Mouse (Mus musculus) kidney, postnatal 0 days (tissue): ENCODE measurements around the gene Nat14. TPM values are rescaled to one million over a fixed set of nuclear protein-coding genes. Genes with fewer than 3 reads are reported as not detected.

ENCODE experiments used
- ATAC-seq: fragments of 200-750 bp; cut with Nextera tagmentation; replicated peaks from 2 replicates; pipeline ENCODE4 v1.8.0; 2017; ENCODE audit warnings: low read depth, moderate number of reproducible peaks, moderate TSS enrichment, moderate library complexity; ENCODE audit not compliant: low FRiP score
- DNase-seq: peaks from one replicate; pipeline ENCODE4 v3.0.0-alpha.2; 2016; ENCODE audit warnings: low spot score
- H3K27ac ChIP-seq: fragments of 300-500 bp; sonication (generic); 2 replicates; pipeline ENCODE4 v1.5.1; 2014; ENCODE audit warnings: mild to moderate bottlenecking
- H3K27me3 ChIP-seq: fragments of 300-500 bp; sonication (generic); 2 replicates; pipeline ENCODE4 v1.6.1; 2014; ENCODE audit warnings: low read length, mixed read lengths; ENCODE audit not compliant: insufficient read depth
- H3K36me3 ChIP-seq: fragments of 300-500 bp; sonication (generic); 2 replicates; pipeline ENCODE4 v1.6.1; 2014; ENCODE audit warnings: low read length, mixed read lengths; ENCODE audit not compliant: insufficient read depth
- H3K4me1 ChIP-seq: fragments of 300-500 bp; sonication (generic); replicated peaks from 2 replicates; pipeline ENCODE4 v1.6.1; 2014; ENCODE audit warnings: antibody characterized with exemption, low read length, mixed read lengths; ENCODE audit not compliant: insufficient read depth
- H3K4me2 ChIP-seq: fragments of 300-500 bp; sonication (generic); 2 replicates; pipeline ENCODE4 v1.6.1; 2014; ENCODE audit warnings: mild to moderate bottlenecking, low read length, moderate library complexity, mixed read lengths
- H3K4me3 ChIP-seq: fragments of 300-500 bp; sonication (generic); replicated peaks from 2 replicates; pipeline ENCODE4 v1.5.1; 2014; ENCODE audit warnings: low read depth, low read length
- H3K9ac ChIP-seq: fragments of 300-500 bp; sonication (generic); 2 replicates; pipeline ENCODE4 v1.6.1; 2014; ENCODE audit warnings: low read depth, low read length
- H3K9me3 ChIP-seq: fragments of 300-500 bp; sonication (generic); replicated peaks from 2 replicates; pipeline ENCODE4 v1.6.1; 2016; ENCODE audit warnings: low read length, inconsistent platforms, mixed read lengths
- CTCF ChIP-seq: IDR thresholded peaks from 2 replicates; pipeline ENCODE4 v1.5.1; 2016; ENCODE audit warnings: antibody characterized with exemption, low read depth, mild to moderate bottlenecking, moderate library complexity
- WGBS: fragments of 180-500 bp; shearing (Covaris S2); extraction: QIAGEN DNeasy Blood & Tissue Kit; methylation state at CpG from one replicate; pipeline ENCODE4 v1.1.7; 2014; 5-methylcytosine and 5-hydroxymethylcytosine counted together
- polyA plus RNA-seq: library from polyadenylated mRNA; unstranded; fragments of >200 nt; fragmentation: Nextera tagmentation; extraction: Ambion mirVana; gene quantifications from 2 replicates; pipeline ENCODE4 v1.2.1, GENCODE M21; 2015

Gene Nat14
- polyA plus RNA-seq, 1 experiment from 2014 or later = 2.6 TPM

- H3K4me3 ChIP-seq = no peak within 1 kb of the TSS
- ATAC-seq (no peak), DNase-seq (no peak)
- no peaks in the 10 kb centered on the region for H3K27me3 ChIP-seq
- no peaks in the 10 kb centered on the region for H3K4me1 ChIP-seq
- H3K9ac ChIP-seq = no peak within 1 kb of the TSS
- no peak within 1 kb of the TSS for H3K4me2 ChIP-seq
- no peaks in the 10 kb centered on the region for H3K9me3 ChIP-seq
- no peak within 1 kb of the TSS for H3K27ac ChIP-seq
- no peaks in the 10 kb centered on the region for H3K36me3 ChIP-seq
- WGBS = 43% methylated on average over 10 of the region's 10 CpGs
- no peak for TF ChIP-seq CTCF
These were observed 15.3 kb upstream of the Nat14 start, which contains the start of gene Gm36210 for GRCm38 (mm10) chr7:4906466-4906950. TSS of gene Gm36210 (minus strand) at chr7:4906516.

GRCm38 (mm10) chr7:4911561-4911960, 10.3 kb upstream of the Nat14 start:
- no peak overlapping the region for H3K9ac ChIP-seq
- DNase-seq (peak; percentile 78), ATAC-seq (no peak)
- H3K9me3 ChIP-seq = no peaks in the 10 kb centered on the region
- H3K27me3 ChIP-seq = no peaks in the 10 kb centered on the region
- H3K4me1 ChIP-seq = peaks cover 8% of the 10 kb centered on the region; the same call in 1 of the 2 replicates
- no peak overlapping the region for H3K4me3 ChIP-seq
- WGBS = 29% methylated on average over 9 of the region's 9 CpGs
- H3K4me2 ChIP-seq = no peak overlapping the region
- TF ChIP-seq CTCF = peak; percentile 66
- no peak overlapping the region for H3K27ac ChIP-seq
- H3K36me3 ChIP-seq = no peaks in the 10 kb centered on the region

- no peak overlapping the region for H3K9ac ChIP-seq
- peaks cover 8% of the 10 kb centered on the region; the same call in 1 of the 2 replicates for H3K4me1 ChIP-seq
- no peak overlapping the region for H3K4me3 ChIP-seq
- no peaks in the 10 kb centered on the region for H3K36me3 ChIP-seq
- no peaks in the 10 kb centered on the region for H3K9me3 ChIP-seq
- ATAC-seq (no peak), DNase-seq (peak; percentile 24)
- no peak overlapping the region for H3K4me2 ChIP-seq
- no peak for TF ChIP-seq CTCF
- H3K27ac ChIP-seq = no peak overlapping the region
- 75% methylated on average over 5 of the region's 5 CpGs for WGBS
- no peaks in the 10 kb centered on the region for H3K27me3 ChIP-seq
These were observed 9.6 kb upstream of the Nat14 start for GRCm38 (mm10) chr7:4912248-4912647.

GRCm38 (mm10) chr7:4915007-4915665, 6.7 kb upstream of the Nat14 start, which contains the start of gene Zfp628:
TSS of gene Zfp628 (plus strand) at chr7:4915217.
- Histone ChIP-seq H3K9me3 (no peaks in the 10 kb centered on the region), H3K27ac (peak within 1 kb of the TSS; percentile 97), H3K4me1 (peaks cover 8% of the 10 kb centered on the region; the same call in 1 of the 2 replicates), H3K4me2 (peak within 1 kb of the TSS; percentile 79), H3K36me3 (peaks cover 25% of the 10 kb centered on the region), H3K4me3 (peak within 1 kb of the TSS; percentile 79), H3K27me3 (no peaks in the 10 kb centered on the region), H3K9ac (peak within 1 kb of the TSS; percentile 88)
- ATAC-seq (peak; percentile 85), DNase-seq (peak; percentile 97)
- no peak for TF ChIP-seq CTCF
- under 1% methylated on average over 48 of the region's 56 CpGs for WGBS

- Histone ChIP-seq H3K4me1 (peaks cover 8% of the 10 kb centered on the region; the same call in 1 of the 2 replicates), H3K27ac (peak overlapping the region; percentile 97), H3K36me3 (peaks cover 31% of the 10 kb centered on the region), H3K4me3 (peak overlapping the region; percentile 79), H3K9me3 (no peaks in the 10 kb centered on the region), H3K9ac (peak overlapping the region; percentile 88), H3K27me3 (no peaks in the 10 kb centered on the region), H3K4me2 (peak overlapping the region; percentile 79)
- 6% methylated on average over 14 of the region's 14 CpGs for WGBS
- ATAC-seq (peak; percentile 30; the same call in 1 of the 2 replicates), DNase-seq (peak; percentile 84)
- no peak for TF ChIP-seq CTCF
These were observed 6.0 kb upstream of the Nat14 start for GRCm38 (mm10) chr7:4915669-4916416.

- ATAC-seq (no peak), DNase-seq (no peak)
- no peak for TF ChIP-seq CTCF
- Histone ChIP-seq H3K9me3 (no peaks in the 10 kb centered on the region), H3K27me3 (no peaks in the 10 kb centered on the region), H3K4me3 (no peak overlapping the region), H3K36me3 (peaks cover 32% of the 10 kb centered on the region), H3K9ac (no peak overlapping the region), H3K4me1 (peaks cover 9% of the 10 kb centered on the region; the same call in 1 of the 2 replicates), H3K27ac (no peak overlapping the region), H3K4me2 (no peak overlapping the region)
- 97% methylated on average over 2 of the region's 2 CpGs for WGBS
These were observed 4.3 kb upstream of the Nat14 start for GRCm38 (mm10) chr7:4917494-4917893.
